Comparison of ENCODE assay signal across 10 mouse cellular contexts in genomic region chr2:138040706-138041105, GRCm38 (mm10).
DNase-seq lines count a peak whose midpoint lies in the region; ATAC-seq lines count a peak whose summit lies in the region.
"Had no signal": no experiment of that assay in that cellular context is flagged by ENCODE, and none has a peak within 500 bp of the region (broad histone marks: within the 10 kb centered on the region; RNA-seq: fewer than 3 reads in every experiment).

No protein-coding gene starts in this region.

- H3K4me1 ChIP-seq in kidney, embryonic 15.5 days = no peaks in the 10 kb centered on the region
- no peaks in the 10 kb centered on the region for H3K4me1 ChIP-seq in limb, embryonic 15.5 days
- H3K4me1 ChIP-seq: hindbrain, embryonic 13.5 days had no signal

- no peak overlapping the region for H3K4me2 ChIP-seq in kidney, embryonic 15.5 days
- no peak overlapping the region for H3K4me2 ChIP-seq in limb, embryonic 15.5 days
- H3K4me2 ChIP-seq: hindbrain, embryonic 13.5 days had no signal

- H3K27me3 ChIP-seq in kidney, embryonic 15.5 days = no peaks in the 10 kb centered on the region
- no peaks in the 10 kb centered on the region for H3K27me3 ChIP-seq in limb, embryonic 15.5 days
- H3K27me3 ChIP-seq: hindbrain, embryonic 13.5 days had no signal

- 51% methylated on average over 6 of the region's 6 CpGs for WGBS in kidney, embryonic 15.5 days
- 44% methylated on average over 6 of the region's 6 CpGs for WGBS in limb, embryonic 15.5 days

- no peaks in the 10 kb centered on the region for H3K9me3 ChIP-seq in kidney, embryonic 15.5 days (replicated peaks)
- no peaks in the 10 kb centered on the region for H3K9me3 ChIP-seq in limb, embryonic 15.5 days
- H3K9me3 ChIP-seq: hindbrain, embryonic 13.5 days had no signal

- H3K9ac ChIP-seq in kidney, embryonic 15.5 days = no peak overlapping the region
- H3K9ac ChIP-seq in limb, embryonic 15.5 days = no peak overlapping the region
- H3K9ac ChIP-seq: hindbrain, embryonic 13.5 days had no signal

- H3K4me3 ChIP-seq in kidney, embryonic 15.5 days (replicated peaks) = no peak overlapping the region
- H3K4me3 ChIP-seq in limb, embryonic 15.5 days = no peak overlapping the region
- H3K4me3 ChIP-seq: hindbrain, embryonic 13.5 days had no signal

- no peaks in the 10 kb centered on the region for H3K36me3 ChIP-seq in kidney, embryonic 15.5 days
- no peaks in the 10 kb centered on the region for H3K36me3 ChIP-seq in limb, embryonic 15.5 days
- H3K36me3 ChIP-seq: G1E; hindbrain, embryonic 13.5 days had no signal

- no peak for DNase-seq in kidney, adult 11 months
- DNase-seq in Muller cell, postnatal 12 days (ENCODE audit: inconsistent ontology term) = peak; percentile 6
- peak; percentile 15 for DNase-seq in adrenal gland, adult 8-10 months
- DNase-seq in spleen, postnatal 10 days (ENCODE audit: low spot score in 2 of 2) = no peak
- no peak for DNase-seq in B cell, adult 2 months
- DNase-seq: layer of hippocampus, postnatal 36 days had no signal

- ATAC-seq in kidney, embryonic 15.5 days (replicated peaks; ENCODE audit: low FRiP score) = peak; percentile 33; the same call in 1 of the 2 replicates
- peak; percentile 24; the same call in 1 of the 2 replicates for ATAC-seq in limb, embryonic 15.5 days (ENCODE audit: insufficient number of reproducible peaks, low FRiP score, low TSS enrichment, low read depth)

- H3K27ac ChIP-seq in kidney, embryonic 15.5 days = peak overlapping the region; percentile 60; the same call in 1 of the 2 replicates
- no peak overlapping the region for H3K27ac ChIP-seq in limb, embryonic 15.5 days
- H3K27ac ChIP-seq: hindbrain, embryonic 13.5 days had no signal

Comparison
In these comparisons a context has a peak if more than half of its experiments do, and no peak if none do; other contexts are left out.
1. DNase-seq: peak in Muller cell, postnatal 12 days (single experiment) and adrenal gland, adult 8-10 months (single experiment); none in kidney, adult 11 months (single experiment), spleen, postnatal 10 days (0 of 2) and B cell, adult 2 months (0 of 2).